ENCODE assay signal across 9 mouse cellular contexts in the genomic region with DNA sequence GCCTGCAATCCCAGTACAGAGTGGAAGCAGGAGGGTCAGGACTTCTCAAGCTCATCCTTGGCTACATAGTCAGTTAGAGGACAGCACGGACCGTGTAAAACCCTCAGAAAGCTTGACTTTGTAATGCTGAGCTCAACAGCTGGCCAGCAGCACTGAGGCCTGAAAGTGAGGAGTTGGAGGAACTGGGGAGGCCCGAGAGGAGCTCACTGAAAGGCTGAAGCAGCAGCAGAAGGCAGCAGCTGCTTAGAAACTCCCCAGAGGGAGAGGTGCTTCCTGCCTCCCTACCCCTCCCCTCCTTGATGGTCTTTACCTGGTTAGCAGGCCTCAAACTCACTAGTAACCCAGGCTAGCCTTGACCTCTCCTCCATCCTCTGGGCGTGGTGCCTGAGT. TPM values are rescaled to one million over a fixed set of nuclear protein-coding genes. Genes with fewer than 3 reads are reported as not detected.
DNase-seq lines count a peak whose midpoint lies in the region; ATAC-seq and TF ChIP-seq lines count a peak whose summit lies in the region.
"Had no signal": no experiment of that assay in that cellular context is flagged by ENCODE, and none has a peak within 500 bp of the region (broad histone marks: within the 10 kb centered on the region; RNA-seq: fewer than 3 reads in every experiment).

No protein-coding gene starts in this region.

- H3K27ac ChIP-seq in heart, embryonic 16.5 days (ENCODE audit: low read length) = peak overlapping the region; percentile 75
- peak overlapping the region; percentile 93 for H3K27ac ChIP-seq in lung, postnatal 0 days (ENCODE audit: low read length)
- H3K27ac ChIP-seq: hindbrain, embryonic 15.5 days had no signal

- H3K36me3 ChIP-seq in heart, embryonic 16.5 days (ENCODE audit: control insufficient read depth, insufficient read depth) = no peaks in the 10 kb centered on the region
- no peaks in the 10 kb centered on the region for H3K36me3 ChIP-seq in lung, postnatal 0 days (ENCODE audit: insufficient read depth, low read length)
- H3K36me3 ChIP-seq: hindbrain, embryonic 15.5 days had no signal

- H3K27me3 ChIP-seq in heart, embryonic 16.5 days (ENCODE audit: control insufficient read depth, insufficient read depth, low read length) = no peaks in the 10 kb centered on the region
- H3K27me3 ChIP-seq in lung, postnatal 0 days (replicated peaks; ENCODE audit: insufficient read depth, low read length) = no peaks in the 10 kb centered on the region
- H3K27me3 ChIP-seq: hindbrain, embryonic 15.5 days had no signal

- no peaks in the 10 kb centered on the region for H3K9me3 ChIP-seq in heart, embryonic 16.5 days (replicated peaks; ENCODE audit: control insufficient read depth, low read length)
- H3K9me3 ChIP-seq in lung, postnatal 0 days (ENCODE audit: low read length) = no peaks in the 10 kb centered on the region
- H3K9me3 ChIP-seq: hindbrain, embryonic 15.5 days had no signal

- no peak for TF ChIP-seq EP300 in lung, postnatal 0 days (IDR thresholded peaks at IDR 0.05)

- peak overlapping the region; percentile 36 for H3K9ac ChIP-seq in heart, embryonic 16.5 days (ENCODE audit: low read length)
- H3K9ac ChIP-seq in lung, postnatal 0 days (replicated peaks; ENCODE audit: low read depth) = no peak overlapping the region; the same call in 1 of the 2 replicates
- H3K9ac ChIP-seq: hindbrain, embryonic 15.5 days had no signal

- no peak for ATAC-seq in heart, embryonic 16.5 days (replicated peaks; ENCODE audit: extremely low read depth, insufficient read depth, low FRiP score)
- no peak for ATAC-seq in lung, postnatal 0 days

- TF ChIP-seq CTCF in lung, postnatal 0 days (IDR thresholded peaks at IDR 0.05) = no peak

- 39% methylated on average over 4 of the region's 4 CpGs for WGBS in heart, embryonic 16.5 days
- 20% methylated on average over 4 of the region's 4 CpGs for WGBS in lung, postnatal 0 days

- H3K4me3 ChIP-seq in heart, embryonic 16.5 days (ENCODE audit: low read length) = no peak overlapping the region
- H3K4me3 ChIP-seq in lung, postnatal 0 days (ENCODE audit: low read depth, low read length) = no peak overlapping the region
- H3K4me3 ChIP-seq: hindbrain, embryonic 15.5 days had no signal

- peaks cover 27% of the 10 kb centered on the region for H3K4me1 ChIP-seq in heart, embryonic 16.5 days (ENCODE audit: control insufficient read depth, insufficient read depth, low read length)
- H3K4me1 ChIP-seq in lung, postnatal 0 days (ENCODE audit: insufficient read depth, low read depth, low read length) = 0 out of 2 replicates have a peak, but pooled peaks cover 7% of the 10 kb centered on the region

- DNase-seq in kidney, postnatal 10 days = peak; percentile 67
- DNase-seq in kidney, postnatal 25 days = no peak
- DNase-seq in R1 (ENCODE audit: low read depth, low spot score) = peak; percentile 42
- DNase-seq in lung, postnatal 0 days (ENCODE audit: low spot score) = peak; percentile 45
- DNase-seq in right cerebral cortex, postnatal 36 days (ENCODE audit: low spot score in 2 of 2) = no peak
- DNase-seq in cerebellum, adult 18-20 months = no peak
- no peak for DNase-seq in cerebellum, postnatal 4 days (ENCODE audit: low spot score in 2 of 2)

- no peak overlapping the region for H3K4me2 ChIP-seq in heart, embryonic 16.5 days (ENCODE audit: low read depth, low read length)
- no peak overlapping the region for H3K4me2 ChIP-seq in lung, postnatal 0 days (replicated peaks; ENCODE audit: low read depth, low read length)
- H3K4me2 ChIP-seq: hindbrain, embryonic 15.5 days had no signal

RNA-seq across cellular contexts. Expression of gene Prkci, which starts 4.5 kb away (rescaled TPM):
- polyA plus RNA-seq in heart, embryonic 16.5 days (2015; fragmentation: Nextera tagmentation; extraction: Ambion mirVana) = 16.9 and 17.1 TPM in 2 replicates
- 37.1 and 43.8 TPM in 2 replicates for polyA plus RNA-seq in lung, postnatal 0 days (2015; fragmentation: Nextera tagmentation; extraction: Ambion mirVana)

RNA-seq across cellular contexts. Expression of gene Phc3, which starts 30.8 kb away (rescaled TPM):
- polyA plus RNA-seq in heart, embryonic 16.5 days (2015; fragmentation: Nextera tagmentation; extraction: Ambion mirVana) = 5.6 and 5.8 TPM in 2 replicates
- 4.4 and 4.8 TPM in 2 replicates for polyA plus RNA-seq in lung, postnatal 0 days (2015; fragmentation: Nextera tagmentation; extraction: Ambion mirVana)

Comparison
In these comparisons a context has a peak if more than half of its experiments do, and no peak if none do; other contexts are left out.
1. DNase-seq: peak in kidney, postnatal 10 days (single experiment), R1 (single experiment) and lung, postnatal 0 days (single experiment); none in kidney, postnatal 25 days (0 of 2), right cerebral cortex, postnatal 36 days (0 of 2), cerebellum, adult 18-20 months (0 of 2) and cerebellum, postnatal 4 days (0 of 2).